Mouse (Mus musculus) layer of hippocampus, adult 8-10 months (tissue): ENCODE data around the gene Gm16506. TPM values are rescaled to one million over a fixed set of nuclear protein-coding genes. Genes with fewer than 3 reads are reported as not detected.
"Not testable (repeated sequence)": the region's sequence is repeated elsewhere in the genome, so short reads cannot be mapped to it uniquely, and the experiment has no call there.

Experiments
- DNase-seq, 2 experiments: peaks; one replicate each; pipeline ENCODE4 v3.0.0; 2022; ENCODE audit warnings: low spot score in 2 of 2
- total RNA-seq, 4 experiments: library from RNA; stranded (reverse); gene quantifications; 2 replicates each; pipeline ENCODE4 v1.2.4; 2022

Gm16506 gene
- total RNA-seq, result not detected

DNA sequence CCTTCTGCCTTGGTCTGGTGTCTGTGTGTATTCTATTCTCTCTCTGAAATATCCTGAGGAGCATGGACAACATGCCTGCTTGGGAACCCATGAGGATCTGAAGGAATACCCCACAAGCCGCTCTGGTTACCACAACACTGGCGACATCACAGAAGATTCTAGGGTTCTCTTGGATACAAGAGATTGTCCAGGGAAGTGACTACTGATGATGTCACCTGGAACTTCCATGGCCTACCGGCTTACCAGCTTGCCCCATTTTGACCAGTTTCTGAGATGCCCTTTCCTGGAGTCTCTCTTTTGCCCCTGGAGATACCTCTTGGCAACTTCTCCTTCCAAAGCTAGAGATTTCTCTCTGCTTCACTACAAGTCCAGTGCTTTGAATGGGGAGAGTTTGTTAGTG is at the start of gene Gm16506:
Gene Gm16506, minus strand, starts transcription at position 101 of the 400 bp plus-strand sequence.
- DNase-seq, result not testable (repeated sequence)

- not testable (repeated sequence) for DNase-seq
These were observed 20.3 kb upstream of the Gm16506 start, which contains the start of gene Gm6526 for GRCm38 (mm10) chr14:43747566-43747965. Gm6526 (plus strand) TSS chr14:43747866.

GRCm38 (mm10) chr14:43697621-43698020 is 29.7 kb downstream of the Gm16506 start, which contains the start of gene Gm7324:
Gm7324 (plus strand) TSS chr14:43697828.
- DNase-seq, result not testable (repeated sequence)

DNA sequence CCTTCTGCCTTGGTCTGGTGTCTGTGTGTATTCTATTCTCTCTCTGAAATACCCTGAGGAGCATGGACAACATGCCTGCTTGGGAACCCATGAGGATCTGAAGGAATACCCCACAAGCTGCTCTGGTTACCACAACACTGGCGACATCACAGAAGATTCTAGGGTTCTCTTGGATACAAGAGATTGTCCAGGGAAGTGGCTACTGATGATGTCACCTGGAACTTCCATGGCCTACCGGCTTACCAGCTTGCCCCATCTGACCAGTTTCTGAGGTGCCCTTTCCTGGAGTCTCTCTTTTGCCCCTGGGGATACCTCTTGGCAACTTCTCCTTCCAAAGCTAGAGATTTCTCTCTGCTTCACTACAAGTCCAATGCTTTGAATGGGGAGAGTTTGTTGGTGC is 50.2 kb downstream of the Gm16506 start, which contains the start of gene Gm8165:
Gene Gm8165, minus strand, starts transcription at position 101 of the 400 bp plus-strand sequence.
- not testable (repeated sequence) for DNase-seq

Other genes starting within 250 kb of the Gm16506 start
- not detected for gene Gm5799, start 183.9 kb downstream of the Gm16506 start, total RNA-seq
- gene Gm17654, start 148.3 kb downstream of the Gm16506 start, total RNA-seq, result not detected
- not detected for gene Gm10375, start 119.5 kb downstream of the Gm16506 start, total RNA-seq
- not detected for gene Gm8165, start 50.3 kb downstream of the Gm16506 start, total RNA-seq
- gene Gm7324, start 29.7 kb downstream of the Gm16506 start, total RNA-seq, result 1 to 10 TPM in 3 of 4 experiments, under 1 TPM in 1; 0.76 to 3.1 (median 2.0) TPM
- not detected for gene Gm6526, start 20.4 kb upstream of the Gm16506 start, total RNA-seq
- gene Gm8180, start 57.3 kb upstream of the Gm16506 start, total RNA-seq, result not detected
- gene Ear1, start 148.0 kb upstream of the Gm16506 start, total RNA-seq, result not detected
- gene Ear10, start 196.1 kb upstream of the Gm16506 start, total RNA-seq, result not detected
- gene Gm8113, start 197.9 kb upstream of the Gm16506 start, total RNA-seq, result under 1 TPM in 2 of 4 experiments, not detected in 2; 0.16 to 0.28 TPM
- gene Ang5, start 229.6 kb upstream of the Gm16506 start, total RNA-seq, result not detected